Mouse (Mus musculus) megakaryocyte-erythroid progenitor cell, adult 5-6 weeks (primary cell): ENCODE data around the gene Mad2l2. TPM values are rescaled to one million over a fixed set of nuclear protein-coding genes. Genes with fewer than 3 reads are reported as not detected.

Source experiments
- ATAC-seq: replicated peaks from 2 replicates; pipeline ENCODE4 v1.8.0; 2016; ENCODE audit warnings: mild to moderate bottlenecking, inconsistent platforms; ENCODE audit not compliant: severe bottlenecking, poor library complexity, low FRiP score, low TSS enrichment
- total RNA-seq, 2 experiments: library from RNA; stranded (forward) in 1 of 2; stranded (reverse) in 1 of 2; fragments of 200-1000, 215-1000 nt in 1 of 2; fragments of >200 nt in 1 of 2; fragmentation: Nextera tagmentation in 1 of 2; gene quantifications; 2 replicates each; pipeline ENCODE4 v1.2.3; 2014 to 2017

Gene Mad2l2
- total RNA-seq (2014; fragmentation: Nextera tagmentation) (25.1 and 28.9 TPM in 2 replicates), total RNA-seq (2017) (5.8 and 10.9 TPM in 2 replicates)

GRCm38 (mm10) chr4:148130133-148130532 lies at the start of gene Mad2l2:
Mad2l2 (plus strand) TSS chr4:148130384.
- ATAC-seq, result no peak

DNA sequence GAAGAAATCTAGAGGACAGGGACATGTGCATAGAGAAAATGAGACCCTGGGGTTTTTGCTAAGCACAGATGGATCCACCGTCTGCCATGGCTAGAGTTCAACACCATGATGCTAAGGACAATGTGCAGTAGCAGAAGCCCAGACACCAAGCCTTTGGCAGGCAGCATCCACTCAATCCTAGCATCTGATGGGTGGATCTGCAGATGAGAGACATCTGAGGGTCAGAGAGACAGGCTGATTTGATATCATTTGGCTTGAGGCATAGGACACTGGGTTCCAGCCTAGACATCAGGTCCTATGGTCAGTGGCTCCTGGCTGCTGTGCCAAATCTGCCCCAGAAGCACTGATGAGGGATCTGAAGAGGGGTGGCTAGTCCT lies 49.6 kb upstream of the Mad2l2 start:
- no peak for ATAC-seq

DNA sequence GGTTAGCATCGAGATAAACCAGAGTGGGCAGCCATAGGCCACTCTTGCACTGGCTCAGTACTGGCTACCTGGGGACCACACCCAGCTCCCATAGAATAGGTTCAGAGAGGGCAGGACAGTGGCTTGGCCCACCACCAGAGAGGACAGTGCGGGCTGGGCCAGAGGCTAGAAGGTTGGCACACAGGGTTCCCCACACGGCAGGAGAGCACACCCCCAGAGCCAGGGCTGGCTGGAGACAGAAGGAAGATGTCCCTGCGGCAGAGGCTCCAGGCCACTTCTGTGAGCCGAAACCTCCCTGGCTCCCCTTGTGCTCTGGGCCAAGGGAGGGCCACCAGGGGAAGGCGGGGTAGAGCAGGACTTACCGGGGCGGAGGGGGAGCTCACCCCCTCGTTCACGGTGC lies 49.0 kb upstream of the Mad2l2 start:
- no peak for ATAC-seq

DNA sequence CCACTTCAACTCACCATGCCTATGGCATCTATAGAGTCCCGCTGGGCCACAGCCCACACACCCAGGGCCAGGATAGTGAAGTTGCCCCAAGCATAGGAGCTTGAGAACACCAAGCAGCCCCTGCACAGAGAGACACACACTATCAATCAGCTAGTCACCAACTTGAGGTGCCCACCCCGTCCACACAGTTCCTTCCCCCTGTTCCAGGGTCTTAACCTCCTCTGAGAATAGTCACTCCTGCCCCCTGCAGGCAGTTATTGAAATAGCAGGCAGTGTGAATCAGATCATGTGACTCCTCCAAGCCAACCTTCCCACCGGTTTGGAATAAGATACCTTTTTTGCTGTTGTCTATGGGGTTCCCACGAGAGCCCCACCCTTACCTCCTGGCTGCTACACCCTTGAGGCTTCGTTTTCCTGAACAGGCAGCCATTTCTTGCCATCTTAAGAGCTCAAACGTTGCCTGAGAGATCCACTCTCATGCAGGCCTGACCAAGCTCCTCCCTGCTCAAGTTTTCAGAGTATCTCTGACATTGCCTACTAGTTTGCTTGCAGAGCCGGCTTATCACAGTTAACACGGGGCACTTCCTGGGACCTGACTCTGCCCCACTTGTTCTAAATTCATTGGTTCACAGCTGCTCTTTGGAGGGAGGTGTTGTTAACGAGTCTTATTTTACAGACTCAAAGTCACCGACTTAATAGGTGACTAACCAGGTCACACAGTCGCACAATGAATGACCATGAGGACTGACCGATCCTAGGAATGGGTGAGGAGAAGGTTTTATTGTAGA lies 47.7 kb upstream of the Mad2l2 start:
- ATAC-seq, result peak; percentile 87

GRCm38 (mm10) chr4:148083176-148083899 lies 46.8 kb upstream of the Mad2l2 start:
- no peak for ATAC-seq

DNA sequence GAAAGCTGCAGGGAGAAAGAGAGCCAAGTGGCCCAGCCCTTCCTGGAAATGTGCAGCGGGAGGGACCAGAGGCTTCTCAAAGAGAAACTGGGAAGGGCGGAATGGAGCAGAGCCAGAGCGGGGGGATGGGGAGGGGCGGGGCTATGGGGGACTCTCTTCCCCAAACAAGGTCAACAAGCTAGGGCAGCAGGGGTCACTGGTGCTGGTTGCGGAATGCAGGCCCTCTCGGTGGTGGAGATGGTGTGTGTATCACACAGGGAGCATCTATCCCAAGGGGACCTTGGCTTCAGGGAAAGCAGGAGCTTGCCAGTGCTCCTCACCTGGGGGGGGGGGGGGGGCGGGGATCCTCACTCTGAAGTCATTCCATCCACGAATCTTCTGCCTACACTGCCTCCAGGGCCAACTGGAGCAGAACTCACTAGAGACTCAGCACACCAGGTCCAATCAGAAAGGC lies 45.9 kb upstream of the Mad2l2 start:
- ATAC-seq, result no peak

- ATAC-seq, result no peak
Measured at GRCm38 (mm10) chr4:148085131-148085906, 44.9 kb upstream of the Mad2l2 start.

- ATAC-seq, result no peak
Measured at GRCm38 (mm10) chr4:148085907-148086305, 44.3 kb upstream of the Mad2l2 start.

DNA sequence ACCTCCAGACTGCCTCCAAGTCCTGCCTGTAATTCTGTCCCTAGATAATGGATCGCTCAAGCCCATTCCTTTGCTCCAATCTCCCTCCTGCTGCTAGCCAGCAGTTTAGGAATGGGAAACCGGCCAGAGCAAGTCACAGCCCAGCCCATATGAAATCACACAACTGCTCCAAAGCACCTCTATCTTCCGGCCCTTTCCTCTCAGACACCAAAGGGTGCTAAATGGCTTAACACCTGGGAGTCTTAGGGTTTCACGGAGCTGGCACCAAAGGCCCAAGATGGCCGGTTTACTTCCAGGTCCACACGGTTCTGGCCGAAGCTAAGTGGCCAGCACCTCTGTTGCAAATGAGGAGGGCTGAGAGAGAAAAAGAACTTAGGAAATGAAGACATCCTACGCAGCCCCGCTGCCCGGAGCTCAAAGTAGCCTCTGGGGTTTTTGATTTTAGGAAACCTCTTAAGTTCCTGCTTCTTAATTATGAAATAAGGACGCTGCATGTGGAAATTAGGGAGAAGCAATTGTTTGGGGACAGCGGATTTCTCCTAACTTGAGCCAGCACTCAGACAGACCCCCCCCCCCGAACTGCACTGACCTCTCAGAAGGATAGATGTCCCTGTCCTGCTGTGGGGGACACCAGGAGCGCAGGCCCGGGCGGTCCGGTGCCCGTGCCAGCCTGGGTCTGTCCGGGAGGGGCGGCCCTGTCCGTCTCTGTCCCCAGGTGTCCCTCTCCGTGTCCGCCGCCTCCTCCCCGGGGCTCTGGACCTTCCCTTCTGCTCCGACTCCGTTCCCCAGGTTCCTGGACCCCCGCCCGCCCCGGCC lies 42.9 kb upstream of the Mad2l2 start:
- no peak; the same call in 1 of the 2 replicates for ATAC-seq

- peak; percentile 91 for ATAC-seq
Measured at GRCm38 (mm10) chr4:148087907-148088527, 42.2 kb upstream of the Mad2l2 start, which contains the start of gene Agtrap. Agtrap (minus strand) TSS chr4:148088031.

- no peak for ATAC-seq
Measured at GRCm38 (mm10) chr4:148089166-148089565, 41.0 kb upstream of the Mad2l2 start.

DNA sequence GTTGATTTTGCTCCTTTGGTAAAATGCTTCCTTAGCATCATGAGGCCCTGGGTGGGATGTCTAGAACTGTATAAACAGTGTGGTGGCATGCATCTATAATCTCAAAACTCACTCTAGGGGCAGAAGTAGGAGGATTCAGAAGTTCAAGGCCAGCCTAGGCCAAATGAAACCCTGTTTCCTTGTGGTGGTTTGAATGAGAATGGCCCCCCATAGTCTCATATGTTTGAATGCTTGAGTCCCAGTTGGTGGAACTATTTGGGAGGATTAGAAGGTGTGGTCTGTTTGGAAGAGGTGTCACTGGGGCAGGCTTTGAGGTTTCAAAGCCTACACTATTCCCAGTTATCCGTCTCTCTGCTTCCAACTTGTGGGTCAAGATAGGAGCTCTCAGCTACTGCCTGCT lies 39.0 kb upstream of the Mad2l2 start:
- no peak for ATAC-seq

GRCm38 (mm10) chr4:148092551-148093271 lies 37.5 kb upstream of the Mad2l2 start:
- no peak for ATAC-seq

DNA sequence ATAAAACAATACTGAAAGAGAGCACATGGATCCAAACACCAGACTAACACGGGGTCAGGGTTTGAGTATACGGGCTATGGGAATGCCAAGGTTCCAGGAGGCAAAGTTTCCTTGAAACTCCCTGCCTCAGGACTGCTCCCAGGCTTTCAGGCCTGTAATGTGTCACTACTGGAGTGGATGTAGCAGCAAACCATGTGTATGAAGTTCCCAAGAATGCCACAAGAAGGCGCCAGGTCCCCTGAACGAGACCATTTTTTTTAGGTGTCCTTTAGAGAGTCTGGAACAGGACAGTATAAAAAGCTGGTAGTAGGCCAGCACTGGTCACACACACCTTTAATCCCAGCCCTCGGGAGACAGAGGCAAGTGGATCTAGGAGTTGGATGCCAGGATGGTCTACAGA lies 36.0 kb upstream of the Mad2l2 start:
- ATAC-seq, result 0 out of 2 replicates have a peak, but pooled peaks have one; percentile 28

DNA sequence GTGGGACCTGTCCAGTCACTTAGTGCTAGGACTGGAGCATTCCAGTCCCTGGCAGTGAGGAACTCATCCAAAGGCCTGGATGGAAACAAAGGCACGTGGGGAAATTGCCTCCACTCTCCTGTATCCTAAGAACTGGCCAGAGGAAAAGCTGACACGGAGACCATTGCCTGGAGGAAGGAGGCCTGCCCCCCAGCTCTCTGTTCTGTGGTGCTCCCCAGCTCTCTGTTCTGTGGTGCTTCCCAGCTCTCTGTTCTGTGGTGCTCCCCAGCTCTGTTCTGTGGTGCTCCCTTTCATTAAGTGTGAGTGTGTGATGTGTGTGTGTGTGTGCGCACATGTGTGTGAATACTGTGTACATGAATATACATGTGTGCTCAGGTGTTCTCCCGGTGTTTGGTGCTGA lies 35.1 kb upstream of the Mad2l2 start:
- ATAC-seq, result no peak

GRCm38 (mm10) chr4:148097936-148098335 lies 32.2 kb upstream of the Mad2l2 start:
- no peak for ATAC-seq

DNA sequence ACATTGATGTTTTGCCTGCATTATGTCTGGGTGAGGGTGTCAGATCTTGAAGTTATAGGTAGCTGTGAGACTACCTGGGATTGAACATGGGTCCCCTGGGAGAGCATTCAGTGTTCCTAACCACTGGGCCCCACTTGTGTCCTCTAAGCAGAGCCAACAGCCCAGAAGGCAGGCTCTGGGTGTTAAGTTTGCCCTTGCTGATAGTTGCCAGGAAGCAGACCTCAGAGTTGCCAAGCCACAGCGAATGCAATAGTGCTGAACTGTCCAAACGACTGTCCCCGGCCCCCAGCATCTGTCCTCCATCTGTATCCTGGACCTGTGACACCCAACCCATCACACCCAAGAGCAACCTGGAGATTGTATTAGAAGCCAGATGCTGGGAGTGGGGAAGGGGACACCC lies 31.5 kb upstream of the Mad2l2 start:
- no peak for ATAC-seq
